Mouse (Mus musculus): Measurements from ENCODE around the gene Eps8. TPM values are rescaled to one million over a fixed set of nuclear protein-coding genes. Genes with fewer than 3 reads are reported as not detected.
A peak's percentile ranks its signal among the peaks of the same experiment; 100 is the strongest.

Eps8 gene
- polyA plus RNA-seq, 1 experiment: 66.0 TPM

DNA sequence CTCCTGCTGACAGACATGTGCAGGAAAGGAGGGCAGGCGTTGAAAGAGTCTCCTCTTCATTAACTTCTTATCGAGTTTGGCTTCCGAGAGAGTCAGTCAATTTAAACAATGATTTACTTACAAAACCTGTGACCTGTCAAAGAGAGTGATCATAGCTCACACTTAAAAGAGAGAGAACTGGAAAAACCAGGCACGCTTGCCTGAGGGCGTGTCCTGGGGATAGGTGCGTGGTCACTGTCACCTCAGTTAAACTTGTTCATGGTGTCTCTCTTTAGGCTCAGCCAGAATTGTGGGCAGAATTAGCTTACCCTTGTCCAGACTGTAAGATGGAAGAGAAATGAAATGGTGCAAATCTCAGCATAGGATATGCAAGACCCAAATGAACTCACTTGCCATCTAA lies 26.0 kb downstream of the Eps8 start:
- Histone ChIP-seq H3K4me1 (ENCODE audit: control insufficient read depth, insufficient read depth, insufficient read length, low read length) (peaks cover 8% of the 10 kb centered on the region), H3K4me3 (ENCODE audit: low read depth, low read length) (no peak overlapping the region), H3K27me3 (ENCODE audit: control insufficient read depth, insufficient read depth, low read length) (no peaks in the 10 kb centered on the region), H3K27ac (ENCODE audit: insufficient read depth, low read depth, low read length) (no peak overlapping the region), H3K36me3 (ENCODE audit: control insufficient read depth, insufficient read depth, low read length) (no peaks in the 10 kb centered on the region)
- TF ChIP-seq CTCF (IDR thresholded peaks at IDR 0.05; ENCODE audit: extremely low read depth, insufficient read length, insufficient replicate concordance, low read depth, low read length) (no peak), POLR2A (IDR thresholded peaks at IDR 0.05; ENCODE audit: low read depth, low read length) (no peak)
- 32% methylated on average over 6 of the region's 6 CpGs for WGBS

GRCm38 (mm10) chr6:137621021-137621420 lies 33.7 kb downstream of the Eps8 start:
- Histone ChIP-seq H3K27me3 (ENCODE audit: control insufficient read depth, insufficient read depth, low read length) (no peaks in the 10 kb centered on the region), H3K27ac (ENCODE audit: insufficient read depth, low read depth, low read length) (no peak overlapping the region)
- WGBS: 37% methylated on average over 2 of the region's 2 CpGs

DNA sequence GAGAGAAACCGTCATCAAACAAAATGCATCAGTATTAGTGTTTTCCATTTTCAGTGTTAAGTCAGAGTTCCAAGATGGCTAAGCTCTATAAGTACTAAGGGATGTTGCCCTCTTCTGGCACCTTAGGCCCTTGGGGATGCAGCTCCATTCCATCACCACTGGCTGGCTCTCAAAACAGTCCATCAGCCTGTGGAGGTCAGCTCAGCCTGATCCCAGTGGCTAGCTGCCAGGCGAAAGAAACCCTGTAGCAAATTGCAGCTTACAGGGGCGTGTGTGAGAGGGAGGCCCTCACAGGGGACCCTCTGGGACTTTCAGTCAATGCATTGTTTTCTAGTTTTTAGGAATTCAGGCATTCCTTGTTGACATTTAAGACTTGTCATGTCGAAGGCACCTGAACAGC lies 40.8 kb downstream of the Eps8 start:
- no peak overlapping the region for H3K27ac ChIP-seq (ENCODE audit: insufficient read depth, low read depth, low read length)
- TF ChIP-seq CTCF (IDR thresholded peaks at IDR 0.05; ENCODE audit: extremely low read depth, insufficient read length, insufficient replicate concordance, low read depth, low read length): no peak
- H3K4me1 ChIP-seq (ENCODE audit: control insufficient read depth, insufficient read depth, insufficient read length, low read length): peaks cover 5% of the 10 kb centered on the region
- H3K27me3 ChIP-seq (ENCODE audit: control insufficient read depth, insufficient read depth, low read length): no peaks in the 10 kb centered on the region
- 72% methylated on average over 4 of the region's 4 CpGs for WGBS
- H3K36me3 ChIP-seq (ENCODE audit: control insufficient read depth, insufficient read depth, low read length): no peaks in the 10 kb centered on the region
- H3K4me3 ChIP-seq (ENCODE audit: low read depth, low read length): no peak overlapping the region

More at GRCm38 (mm10) chr6:137621021-137621420, 33.7 kb downstream of the Eps8 start:
- TF ChIP-seq CTCF (IDR thresholded peaks at IDR 0.05; ENCODE audit: extremely low read depth, insufficient read length, insufficient replicate concordance, low read depth, low read length) (no peak), POLR2A (IDR thresholded peaks at IDR 0.05; ENCODE audit: low read depth, low read length) (no peak)
- H3K36me3 ChIP-seq (ENCODE audit: control insufficient read depth, insufficient read depth, low read length): no peaks in the 10 kb centered on the region
- no peaks in the 10 kb centered on the region; the same call in 1 of the 2 replicates for H3K4me1 ChIP-seq (ENCODE audit: control insufficient read depth, insufficient read depth, insufficient read length, low read length)
- no peak overlapping the region for H3K4me3 ChIP-seq (ENCODE audit: low read depth, low read length)

GRCm38 (mm10) chr6:137612071-137612547 lies 42.6 kb downstream of the Eps8 start:
- no peaks in the 10 kb centered on the region for H3K36me3 ChIP-seq (ENCODE audit: control insufficient read depth, insufficient read depth, low read length)
- TF ChIP-seq POLR2A (IDR thresholded peaks at IDR 0.05; ENCODE audit: low read depth, low read length) (no peak), CTCF (IDR thresholded peaks at IDR 0.05; ENCODE audit: extremely low read depth, insufficient read length, insufficient replicate concordance, low read depth, low read length) (no peak)
- WGBS: 19% methylated on average over 2 of the region's 2 CpGs
- H3K27me3 ChIP-seq (ENCODE audit: control insufficient read depth, insufficient read depth, low read length): no peaks in the 10 kb centered on the region
- H3K4me3 ChIP-seq (ENCODE audit: low read depth, low read length): no peak overlapping the region
- 0 out of 2 replicates have a peak overlapping the region, but pooled peaks have one; percentile 12 for H3K27ac ChIP-seq (ENCODE audit: insufficient read depth, low read depth, low read length)
- peaks cover 7% of the 10 kb centered on the region for H3K4me1 ChIP-seq (ENCODE audit: control insufficient read depth, insufficient read depth, insufficient read length, low read length)

DNA sequence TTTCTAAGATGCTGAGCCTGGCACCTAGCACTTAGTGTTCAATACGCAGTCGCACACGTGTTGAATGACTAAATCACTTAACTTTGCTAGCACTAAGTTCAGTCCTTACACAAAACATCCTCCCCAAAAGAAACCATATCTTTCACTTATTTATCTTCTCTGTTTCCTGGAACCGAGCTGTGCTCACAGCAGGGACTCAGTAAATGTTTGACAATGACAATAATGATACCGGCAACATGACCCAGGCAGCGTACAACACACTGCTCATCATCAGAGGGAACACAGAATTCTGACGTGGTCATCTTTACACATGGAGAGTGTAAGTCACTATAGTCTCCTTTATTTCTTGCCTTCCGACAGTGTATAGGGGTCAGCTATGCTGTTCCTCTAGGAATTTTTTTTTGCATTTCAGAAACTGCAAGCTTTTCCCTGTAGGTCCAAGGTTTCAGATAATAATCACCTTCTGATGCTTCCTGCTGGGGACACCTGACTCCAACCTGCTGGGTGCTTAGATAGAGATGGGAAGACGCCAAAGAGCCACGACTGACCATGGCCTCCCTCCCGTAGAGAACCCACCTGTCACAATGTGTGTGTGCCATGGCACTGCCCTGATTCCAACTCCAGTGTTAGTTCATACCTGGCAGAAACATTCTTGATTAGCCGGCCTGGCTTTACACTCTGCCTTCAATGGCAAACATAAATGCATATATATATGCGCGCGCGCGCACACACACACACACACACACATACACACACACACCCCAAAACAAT lies 46.3 kb downstream of the Eps8 start:
- Histone ChIP-seq H3K27me3 (ENCODE audit: control insufficient read depth, insufficient read depth, low read length) (no peaks in the 10 kb centered on the region), H3K36me3 (ENCODE audit: control insufficient read depth, insufficient read depth, low read length) (no peaks in the 10 kb centered on the region), H3K4me1 (ENCODE audit: control insufficient read depth, insufficient read depth, insufficient read length, low read length) (peaks cover 7% of the 10 kb centered on the region), H3K27ac (ENCODE audit: insufficient read depth, low read depth, low read length) (no peak overlapping the region), H3K4me3 (ENCODE audit: low read depth, low read length) (no peak overlapping the region)
- WGBS: 66% methylated on average over 17 of the region's 17 CpGs
- TF ChIP-seq CTCF (IDR thresholded peaks at IDR 0.05; ENCODE audit: extremely low read depth, insufficient read length, insufficient replicate concordance, low read depth, low read length) (no peak), POLR2A (IDR thresholded peaks at IDR 0.05; ENCODE audit: low read depth, low read length) (no peak)

DNA sequence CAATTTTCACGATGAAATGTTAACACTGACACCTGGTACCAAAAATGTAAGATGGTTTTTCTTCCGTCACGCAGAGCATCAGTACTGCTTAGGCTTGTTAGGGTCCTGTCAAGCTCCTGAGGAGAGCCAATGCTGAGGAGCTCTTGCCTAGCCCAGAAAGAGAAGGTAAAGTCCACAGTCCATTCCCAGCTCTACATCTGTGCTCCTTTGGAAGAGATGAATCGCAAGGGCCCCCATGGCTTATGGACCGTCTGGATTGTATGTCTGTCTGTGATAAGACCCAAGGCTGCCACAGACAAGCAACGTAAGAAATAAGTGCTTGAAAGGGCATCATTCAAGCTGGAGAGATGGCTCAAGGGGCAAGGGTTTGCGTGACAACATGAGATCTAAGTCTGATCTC lies 48.1 kb downstream of the Eps8 start:
- Histone ChIP-seq H3K27ac (ENCODE audit: insufficient read depth, low read depth, low read length) (no peak overlapping the region), H3K4me1 (ENCODE audit: control insufficient read depth, insufficient read depth, insufficient read length, low read length) (peaks cover 2% of the 10 kb centered on the region; the same call in 1 of the 2 replicates), H3K27me3 (ENCODE audit: control insufficient read depth, insufficient read depth, low read length) (no peaks in the 10 kb centered on the region), H3K4me3 (ENCODE audit: low read depth, low read length) (no peak overlapping the region), H3K36me3 (ENCODE audit: control insufficient read depth, insufficient read depth, low read length) (no peaks in the 10 kb centered on the region)
- TF ChIP-seq POLR2A (IDR thresholded peaks at IDR 0.05; ENCODE audit: low read depth, low read length) (no peak), CTCF (IDR thresholded peaks at IDR 0.05; ENCODE audit: extremely low read depth, insufficient read length, insufficient replicate concordance, low read depth, low read length) (no peak)
- WGBS: 54% methylated on average over 7 of the region's 7 CpGs

- no peak overlapping the region for H3K27ac ChIP-seq (ENCODE audit: insufficient read depth, low read depth, low read length)
- TF ChIP-seq POLR2A (IDR thresholded peaks at IDR 0.05; ENCODE audit: low read depth, low read length) (no peak), CTCF (IDR thresholded peaks at IDR 0.05; ENCODE audit: extremely low read depth, insufficient read length, insufficient replicate concordance, low read depth, low read length) (no peak)
- no peaks in the 10 kb centered on the region for H3K36me3 ChIP-seq (ENCODE audit: control insufficient read depth, insufficient read depth, low read length)
- H3K27me3 ChIP-seq (ENCODE audit: control insufficient read depth, insufficient read depth, low read length): no peaks in the 10 kb centered on the region
- peaks cover 2% of the 10 kb centered on the region; the same call in 1 of the 2 replicates for H3K4me1 ChIP-seq (ENCODE audit: control insufficient read depth, insufficient read depth, insufficient read length, low read length)
- WGBS: 92% methylated on average over 4 of the region's 4 CpGs
- H3K4me3 ChIP-seq (ENCODE audit: low read depth, low read length): no peak overlapping the region
Observed at GRCm38 (mm10) chr6:137604417-137605248, 50.0 kb downstream of the Eps8 start.
